Mouse (Mus musculus): ENCODE results near the gene Slc25a40.

Slc25a40 gene

DNA sequence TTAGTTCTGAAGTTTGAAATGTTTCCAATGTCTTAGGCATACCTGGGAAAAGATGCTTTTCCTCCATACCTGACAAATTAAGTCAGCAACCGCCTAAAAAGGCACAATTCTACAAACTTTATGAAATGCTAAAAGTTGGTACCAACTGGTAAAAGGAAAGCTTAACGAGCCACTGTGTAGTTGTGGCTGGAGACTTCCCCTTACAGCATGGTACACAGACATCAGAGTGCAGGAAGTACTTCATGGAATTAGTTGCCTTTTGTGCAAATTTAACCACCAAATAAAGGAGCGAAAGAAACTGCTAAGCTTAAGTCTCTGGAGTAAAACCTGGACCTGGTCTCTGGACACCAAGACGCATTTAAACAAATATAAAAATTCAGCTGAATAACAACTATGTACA, 69.1 kb downstream of the Slc25a40 start:
- DNase-seq = no peak
